Mouse (Mus musculus) limb, embryonic 13.5 days (tissue): Measurements from ENCODE around the gene BC053393. TPM values are rescaled to one million over a fixed set of nuclear protein-coding genes. Genes with fewer than 3 reads are reported as not detected.

Experiments
- ATAC-seq: fragments of 200-750 bp; cut with Nextera tagmentation; 2 replicates; pipeline ENCODE4 v1.8.0; 2017; ENCODE audit warnings: low read depth, moderate number of reproducible peaks, moderate TSS enrichment; ENCODE audit not compliant: low FRiP score
- H3K27ac ChIP-seq: fragments of 300-500 bp; sonication (generic); 2 replicates; pipeline ENCODE4 v1.5.1; 2015; ENCODE audit warnings: inconsistent platforms, mild to moderate bottlenecking, moderate library complexity
- H3K27me3 ChIP-seq: fragments of 300-500 bp; sonication (generic); 2 replicates; pipeline ENCODE4 v1.6.1; 2015; ENCODE audit warnings: mild to moderate bottlenecking, inconsistent platforms
- H3K36me3 ChIP-seq: fragments of 300-500 bp; sonication (generic); 2 replicates; pipeline ENCODE4 v1.6.1; 2015; ENCODE audit warnings: inconsistent platforms, mild to moderate bottlenecking, moderate library complexity
- H3K4me1 ChIP-seq: fragments of 300-500 bp; sonication (generic); 2 replicates; pipeline ENCODE4 v1.6.1; 2015; ENCODE audit warnings: inconsistent platforms
- H3K4me2 ChIP-seq: fragments of 300-500 bp; sonication (generic); replicated peaks from 2 replicates; pipeline ENCODE4 v1.6.1; 2015; ENCODE audit warnings: inconsistent platforms, mild to moderate bottlenecking, moderate library complexity
- H3K4me3 ChIP-seq: fragments of 300-500 bp; sonication (generic); 2 replicates; pipeline ENCODE4 v1.5.1; 2015; ENCODE audit warnings: moderate library complexity, mild to moderate bottlenecking, inconsistent platforms
- H3K9ac ChIP-seq: fragments of 300-500 bp; sonication (generic); 2 replicates; pipeline ENCODE4 v1.6.1; 2015; ENCODE audit warnings: mild to moderate bottlenecking, inconsistent platforms
- H3K9me3 ChIP-seq: fragments of 300-500 bp; sonication (generic); 2 replicates; pipeline ENCODE4 v1.6.1; 2016; ENCODE audit warnings: inconsistent platforms
- WGBS: fragments of 180-500 bp; shearing (Covaris S2); methylation state at CpG from one replicate; pipeline ENCODE4 v1.1.7; 2015; 5-methylcytosine and 5-hydroxymethylcytosine counted together
- polyA plus RNA-seq: library from polyadenylated mRNA; unstranded; fragments of >200 nt; fragmentation: Nextera tagmentation; extraction: Ambion mirVana; gene quantifications from 2 replicates; pipeline ENCODE4 v1.2.1, GENCODE M21; 2015

The BC053393 gene
- 0.09 TPM in 1 of 2 replicates, not detected in the other for polyA plus RNA-seq

DNA sequence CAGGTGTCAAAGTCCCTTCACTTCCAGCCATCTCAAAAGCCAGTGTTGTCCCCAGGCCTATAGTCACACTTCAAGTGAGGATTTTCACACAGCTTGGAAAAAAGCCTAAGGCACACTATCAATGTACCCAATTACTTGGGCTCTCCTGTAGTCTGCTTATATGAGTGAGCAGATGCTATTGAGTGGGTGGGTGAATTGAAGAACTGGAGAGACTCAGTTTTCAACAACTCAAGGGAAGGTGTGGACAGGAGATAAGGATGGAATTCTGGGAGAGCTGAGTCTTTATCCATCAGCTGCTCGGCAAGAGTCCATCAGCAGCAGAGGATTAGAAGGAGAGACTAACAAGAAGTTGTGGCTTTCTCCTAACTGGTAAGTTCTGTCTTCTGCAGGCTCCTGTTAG lies at the start of gene BC053393:
Gene BC053393, plus strand, starts transcription at position 210 of the 400 bp plus-strand sequence.
- Histone ChIP-seq H3K4me2 (no peak within 1 kb of the TSS), H3K36me3 (no peaks in the 10 kb centered on the region), H3K27me3 (no peaks in the 10 kb centered on the region), H3K4me3 (no peak within 1 kb of the TSS), H3K27ac (no peak within 1 kb of the TSS), H3K4me1 (no peaks in the 10 kb centered on the region), H3K9me3 (no peaks in the 10 kb centered on the region), H3K9ac (no peak within 1 kb of the TSS)
- WGBS, result 65% methylated on average over 1 of the region's 1 CpGs
- no peak for ATAC-seq

DNA sequence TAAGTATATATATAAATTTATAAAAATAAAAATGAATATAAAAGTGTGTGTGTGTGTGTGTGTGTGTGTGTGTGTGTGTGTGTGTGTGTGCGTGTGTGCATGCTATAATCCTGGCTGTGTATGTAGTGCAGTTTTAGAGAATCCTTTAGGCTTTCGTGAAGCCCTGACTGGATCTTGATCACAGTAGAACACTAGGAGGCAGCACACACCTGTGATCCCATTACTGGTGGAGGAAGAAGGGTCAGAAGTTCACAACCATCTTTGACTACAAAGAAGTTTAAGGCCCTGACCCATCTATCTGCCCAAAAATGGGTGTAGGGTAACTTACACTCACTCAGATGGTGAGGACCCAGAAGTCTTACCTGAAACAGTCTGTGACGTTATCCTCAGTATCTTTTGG lies 48.6 kb upstream of the BC053393 start:
- ATAC-seq, result no peak
- Histone ChIP-seq H3K9me3 (no peaks in the 10 kb centered on the region), H3K36me3 (no peaks in the 10 kb centered on the region), H3K9ac (no peak overlapping the region), H3K27ac (no peak overlapping the region), H3K4me3 (no peak overlapping the region), H3K4me2 (no peak overlapping the region), H3K27me3 (no peaks in the 10 kb centered on the region), H3K4me1 (no peaks in the 10 kb centered on the region)
- 69% methylated on average over 3 of the region's 3 CpGs for WGBS

DNA sequence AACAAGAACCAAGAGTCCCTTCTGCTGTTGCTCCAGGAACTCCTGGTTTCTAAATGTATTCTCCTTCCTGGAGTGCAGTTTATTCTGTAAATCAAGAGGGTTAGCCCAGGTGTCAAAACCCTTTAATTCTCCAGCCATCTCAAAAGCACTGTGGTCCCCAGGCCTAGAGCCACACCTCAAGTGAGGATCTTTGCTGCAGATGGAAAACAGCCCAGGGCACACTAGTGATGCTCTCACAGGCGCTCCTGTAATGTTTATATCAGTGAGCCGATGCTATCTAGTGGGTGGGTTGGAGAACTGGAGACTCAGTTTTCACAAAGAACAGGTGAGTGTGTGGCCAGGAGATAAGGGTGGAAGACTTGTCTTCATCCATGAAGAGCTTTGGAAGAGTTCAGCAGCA lies 47.4 kb upstream of the BC053393 start, which contains the start of gene Gm12169:
Gene Gm12169, plus strand, starts transcription at position 301 of the 400 bp plus-strand sequence.
- H3K4me2 ChIP-seq, result no peak within 1 kb of the TSS
- no peaks in the 10 kb centered on the region for H3K36me3 ChIP-seq
- no peaks in the 10 kb centered on the region for H3K9me3 ChIP-seq
- no peak within 1 kb of the TSS for H3K4me3 ChIP-seq
- no peaks in the 10 kb centered on the region for H3K27me3 ChIP-seq
- H3K9ac ChIP-seq, result no peak within 1 kb of the TSS
- H3K4me1 ChIP-seq, result no peaks in the 10 kb centered on the region
- ATAC-seq, result no peak
- no peak within 1 kb of the TSS for H3K27ac ChIP-seq
- 86% methylated on average over 2 of the region's 2 CpGs for WGBS

DNA sequence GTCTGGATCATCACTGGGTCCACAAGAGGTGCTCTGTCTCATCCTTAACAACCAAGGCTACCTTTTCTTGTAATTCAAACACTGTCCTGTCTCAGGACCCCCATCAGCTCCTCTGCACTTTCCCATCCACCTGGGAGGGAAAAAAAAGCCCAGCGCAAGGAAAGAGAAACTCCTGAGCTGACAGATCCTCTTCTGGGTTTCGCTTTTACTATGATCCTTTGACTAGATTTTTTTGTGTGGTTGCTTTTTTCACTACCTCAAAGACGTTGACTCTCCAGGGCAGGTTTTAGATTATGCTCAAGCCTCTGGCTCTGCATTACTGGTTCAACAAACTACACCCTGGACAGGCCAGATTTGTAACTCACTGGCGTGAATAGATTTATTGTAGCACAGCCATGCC lies 41.2 kb upstream of the BC053393 start:
- 62% methylated on average over 4 of the region's 4 CpGs for whole genome bisulfite sequencing
- no peaks in the 10 kb centered on the region for H3K36me3 ChIP-seq
- H3K9ac ChIP-seq, result no peak overlapping the region
- no peak overlapping the region; the same call in 1 of the 2 replicates for H3K27ac ChIP-seq
- H3K4me2 ChIP-seq, result no peak overlapping the region
- no peak for ATAC-seq
- H3K9me3 ChIP-seq, result no peaks in the 10 kb centered on the region
- H3K4me3 ChIP-seq, result no peak overlapping the region
- no peaks in the 10 kb centered on the region for H3K27me3 ChIP-seq
- H3K4me1 ChIP-seq, result no peaks in the 10 kb centered on the region

DNA sequence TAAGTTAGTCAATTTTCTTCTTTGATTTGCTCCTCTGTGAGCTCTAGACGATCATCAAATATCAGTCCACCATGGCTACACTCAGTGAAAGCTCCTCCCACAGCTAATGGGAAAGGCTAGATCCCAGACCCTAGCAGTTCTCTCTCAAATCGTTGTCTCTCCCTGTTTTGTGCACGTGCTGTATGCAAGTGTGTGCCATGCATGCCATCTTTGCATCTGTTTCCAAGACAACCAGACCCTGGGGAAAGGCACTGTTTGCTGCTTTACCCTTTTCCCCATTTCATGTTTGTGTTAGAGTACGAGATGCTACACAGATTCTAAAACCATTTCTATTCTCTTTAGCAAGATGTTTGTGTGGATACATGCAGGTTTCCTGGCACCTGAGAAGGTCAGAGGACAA lies 34.4 kb upstream of the BC053393 start:
- no peak overlapping the region for H3K4me2 ChIP-seq
- H3K9ac ChIP-seq, result no peak overlapping the region
- no peak overlapping the region for H3K4me3 ChIP-seq
- no peaks in the 10 kb centered on the region for H3K4me1 ChIP-seq
- H3K27ac ChIP-seq, result no peak overlapping the region
- WGBS, result 75% methylated on average over 4 of the region's 4 CpGs
- no peaks in the 10 kb centered on the region for H3K36me3 ChIP-seq
- no peak for ATAC-seq
- H3K27me3 ChIP-seq, result no peaks in the 10 kb centered on the region
- no peaks in the 10 kb centered on the region for H3K9me3 ChIP-seq

DNA sequence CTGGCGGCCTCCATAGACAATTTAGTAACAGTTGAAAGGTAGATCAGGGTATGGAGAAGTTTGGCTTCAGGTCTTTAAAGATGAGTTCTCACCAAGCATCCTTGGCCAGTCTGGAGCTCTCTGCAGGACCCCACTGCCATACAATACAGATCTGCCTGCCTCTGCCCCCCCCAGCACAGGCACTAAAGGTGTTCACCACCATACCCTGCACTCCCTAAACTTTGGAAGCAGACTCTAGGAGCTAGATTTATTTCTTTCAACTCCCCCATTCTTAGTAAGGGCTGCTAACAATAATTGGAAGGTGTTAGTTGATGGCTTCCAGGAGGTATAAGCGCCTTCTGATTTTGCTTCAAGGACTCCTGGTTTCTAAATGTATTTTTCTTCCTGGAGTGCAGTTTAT lies 27.8 kb upstream of the BC053393 start:
- H3K27me3 ChIP-seq, result no peaks in the 10 kb centered on the region
- WGBS, result 71% methylated on average over 2 of the region's 2 CpGs
- no peak overlapping the region for H3K4me3 ChIP-seq
- H3K36me3 ChIP-seq, result no peaks in the 10 kb centered on the region
- no peaks in the 10 kb centered on the region for H3K4me1 ChIP-seq
- H3K9me3 ChIP-seq, result no peaks in the 10 kb centered on the region
- H3K27ac ChIP-seq, result no peak overlapping the region
- no peak for ATAC-seq
- H3K9ac ChIP-seq, result no peak overlapping the region
- H3K4me2 ChIP-seq, result no peak overlapping the region

DNA sequence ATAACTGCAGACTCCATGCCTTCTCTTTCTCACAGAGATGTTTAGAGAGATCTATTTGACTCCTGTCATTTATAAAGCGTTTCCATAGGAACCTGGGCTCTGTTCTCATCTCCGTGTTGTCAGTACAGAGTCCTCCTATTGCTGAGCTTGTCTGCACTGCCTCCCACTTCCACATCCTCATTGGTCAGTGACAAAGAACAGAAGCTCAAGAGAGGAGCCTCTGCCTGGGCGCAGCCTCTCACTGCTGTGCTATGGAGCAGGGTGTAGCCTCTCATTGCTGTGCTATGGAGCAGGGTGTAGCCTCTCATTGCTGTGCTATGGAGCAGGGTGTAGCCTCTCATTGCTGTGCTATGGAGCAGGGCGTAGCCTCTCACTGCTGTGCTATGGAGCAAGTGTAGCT lies 21.6 kb upstream of the BC053393 start:
- H3K9me3 ChIP-seq, result no peaks in the 10 kb centered on the region
- no peak overlapping the region for H3K9ac ChIP-seq
- no peaks in the 10 kb centered on the region for H3K36me3 ChIP-seq
- H3K27ac ChIP-seq, result no peak overlapping the region
- H3K4me3 ChIP-seq, result no peak overlapping the region
- H3K4me1 ChIP-seq, result no peaks in the 10 kb centered on the region
- ATAC-seq, result no peak
- H3K27me3 ChIP-seq, result no peaks in the 10 kb centered on the region
- no peak overlapping the region for H3K4me2 ChIP-seq
- 85% methylated on average over 4 of the region's 4 CpGs for WGBS

DNA sequence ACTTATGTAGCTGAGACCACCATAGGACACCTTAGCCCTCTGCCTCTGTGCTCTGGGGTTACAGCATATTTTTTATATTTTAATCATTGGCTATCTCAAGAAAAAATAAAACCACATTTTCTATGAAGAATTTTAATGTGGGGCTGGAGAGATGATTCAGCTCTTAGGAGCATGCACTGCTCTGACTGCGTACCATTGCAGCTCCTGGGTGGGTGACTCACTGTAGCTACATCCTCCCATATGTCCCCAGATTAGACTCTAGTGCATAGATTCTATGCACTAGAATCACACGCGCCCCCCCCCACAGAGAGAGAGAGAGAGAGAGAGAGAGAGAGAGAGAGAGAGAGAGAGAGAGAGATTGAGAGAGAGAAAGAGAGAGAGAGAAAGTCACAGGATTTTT lies 18.6 kb upstream of the BC053393 start:
- H3K4me3 ChIP-seq, result no peak overlapping the region
- H3K27me3 ChIP-seq, result no peaks in the 10 kb centered on the region
- H3K9ac ChIP-seq, result no peak overlapping the region
- ATAC-seq, result no peak
- no peaks in the 10 kb centered on the region for H3K36me3 ChIP-seq
- no peaks in the 10 kb centered on the region for H3K9me3 ChIP-seq
- H3K4me2 ChIP-seq, result no peak overlapping the region
- no peak overlapping the region for H3K27ac ChIP-seq
- H3K4me1 ChIP-seq, result no peaks in the 10 kb centered on the region
- 95% methylated on average over 3 of the region's 3 CpGs for WGBS

DNA sequence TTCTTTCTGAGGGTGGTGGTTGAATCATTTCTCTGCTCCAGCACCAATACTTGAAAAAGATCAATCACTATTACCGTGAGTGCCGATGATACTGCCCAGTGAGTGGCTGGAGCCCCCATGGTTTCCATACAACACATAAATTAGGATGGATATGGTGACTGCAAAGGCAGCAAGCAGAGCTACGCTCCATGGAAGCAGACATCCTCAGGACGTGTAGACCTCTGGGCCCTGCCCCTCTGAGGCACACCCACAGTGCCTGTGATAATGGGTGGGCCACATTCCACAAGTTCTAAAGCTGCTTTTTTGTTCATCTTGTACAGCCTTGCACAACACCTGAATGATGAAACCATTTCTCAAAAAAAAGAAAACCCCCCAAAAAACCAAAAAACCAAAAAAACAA lies 10.2 kb upstream of the BC053393 start:
- no peaks in the 10 kb centered on the region for H3K4me1 ChIP-seq
- 74% methylated on average over 4 of the region's 4 CpGs for WGBS
- H3K27ac ChIP-seq, result no peak overlapping the region
- ATAC-seq, result no peak
- H3K36me3 ChIP-seq, result no peaks in the 10 kb centered on the region
- H3K9me3 ChIP-seq, result no peaks in the 10 kb centered on the region
- no peak overlapping the region for H3K9ac ChIP-seq
- no peak overlapping the region for H3K4me2 ChIP-seq
- H3K4me3 ChIP-seq, result no peak overlapping the region
- no peaks in the 10 kb centered on the region for H3K27me3 ChIP-seq

DNA sequence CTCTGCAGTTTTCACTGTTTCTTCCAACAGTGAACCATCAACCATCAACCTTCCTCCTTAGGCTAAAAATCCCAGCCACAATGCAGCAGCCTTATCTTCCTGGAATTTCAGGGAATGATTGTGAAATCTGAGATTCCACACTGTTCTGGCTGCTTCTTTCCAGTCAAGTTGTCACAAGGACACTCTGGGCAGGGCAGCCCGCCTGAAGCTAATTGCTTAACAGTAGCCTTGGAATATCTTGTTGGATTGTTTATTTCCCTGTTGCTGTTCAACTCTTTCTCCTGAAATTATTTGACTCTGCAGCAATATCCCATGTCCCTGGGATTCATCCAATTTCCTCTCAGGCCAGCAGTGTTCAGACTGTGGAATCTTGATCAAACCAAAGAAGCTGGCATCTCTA lies 6.7 kb upstream of the BC053393 start:
- no peak overlapping the region for H3K4me3 ChIP-seq
- no peaks in the 10 kb centered on the region for H3K27me3 ChIP-seq
- no peaks in the 10 kb centered on the region for H3K9me3 ChIP-seq
- WGBS, result 72% methylated on average over 1 of the region's 1 CpGs
- no peak overlapping the region for H3K9ac ChIP-seq
- H3K4me2 ChIP-seq, result no peak overlapping the region
- ATAC-seq, result no peak
- no peaks in the 10 kb centered on the region for H3K4me1 ChIP-seq
- H3K36me3 ChIP-seq, result no peaks in the 10 kb centered on the region
- no peak overlapping the region for H3K27ac ChIP-seq

DNA sequence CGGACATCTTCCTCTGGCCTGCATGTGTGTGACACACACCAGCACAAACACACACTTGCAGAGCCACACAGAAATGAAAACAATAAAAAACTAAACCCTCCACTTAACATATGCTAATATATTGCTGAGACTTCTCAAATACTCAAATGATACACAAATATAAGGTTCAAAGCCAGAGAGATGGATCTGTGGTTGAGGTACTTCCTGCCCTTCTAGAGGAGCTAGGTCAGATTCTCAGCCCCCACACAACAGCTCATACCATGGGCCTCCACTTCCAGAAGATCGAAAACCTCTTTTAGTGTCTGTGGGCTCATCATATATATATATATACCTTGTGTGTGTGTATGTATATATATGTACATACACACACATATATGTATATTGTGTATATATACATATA lies 5.4 kb upstream of the BC053393 start:
- no peak overlapping the region for H3K27ac ChIP-seq
- no peaks in the 10 kb centered on the region for H3K9me3 ChIP-seq
- no peaks in the 10 kb centered on the region for H3K36me3 ChIP-seq
- H3K4me1 ChIP-seq, result no peaks in the 10 kb centered on the region
- 92% methylated on average over 2 of the region's 2 CpGs for WGBS
- H3K9ac ChIP-seq, result no peak overlapping the region
- ATAC-seq, result no peak
- H3K4me3 ChIP-seq, result no peak overlapping the region
- no peaks in the 10 kb centered on the region for H3K27me3 ChIP-seq
- H3K4me2 ChIP-seq, result no peak overlapping the region

DNA sequence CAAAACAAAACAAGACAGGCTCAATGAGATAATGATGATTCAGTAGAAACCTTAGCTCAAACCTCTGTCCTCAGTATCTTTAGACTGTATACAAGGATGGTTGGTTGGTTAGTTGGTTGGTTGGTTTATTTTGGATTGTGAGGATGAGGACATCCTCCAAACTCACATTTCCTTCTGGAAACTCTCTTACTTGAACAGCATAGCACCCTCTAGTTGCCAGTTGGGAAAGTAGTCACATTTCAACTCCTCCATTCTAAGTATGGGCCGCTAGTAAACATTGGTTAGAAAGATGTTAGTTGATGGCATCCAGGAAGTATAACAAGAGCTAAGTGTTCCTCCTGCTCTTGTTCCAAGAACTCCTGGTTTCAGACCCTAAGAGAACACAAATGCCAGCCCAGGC lies 2.2 kb upstream of the BC053393 start:
- Histone ChIP-seq H3K4me3 (no peak overlapping the region), H3K9me3 (no peaks in the 10 kb centered on the region), H3K36me3 (no peaks in the 10 kb centered on the region), H3K27ac (no peak overlapping the region), H3K27me3 (no peaks in the 10 kb centered on the region), H3K4me1 (no peaks in the 10 kb centered on the region), H3K4me2 (no peak overlapping the region), H3K9ac (no peak overlapping the region)
- WGBS, result 63% methylated on average over 1 of the region's 1 CpGs
- no peak for ATAC-seq

DNA sequence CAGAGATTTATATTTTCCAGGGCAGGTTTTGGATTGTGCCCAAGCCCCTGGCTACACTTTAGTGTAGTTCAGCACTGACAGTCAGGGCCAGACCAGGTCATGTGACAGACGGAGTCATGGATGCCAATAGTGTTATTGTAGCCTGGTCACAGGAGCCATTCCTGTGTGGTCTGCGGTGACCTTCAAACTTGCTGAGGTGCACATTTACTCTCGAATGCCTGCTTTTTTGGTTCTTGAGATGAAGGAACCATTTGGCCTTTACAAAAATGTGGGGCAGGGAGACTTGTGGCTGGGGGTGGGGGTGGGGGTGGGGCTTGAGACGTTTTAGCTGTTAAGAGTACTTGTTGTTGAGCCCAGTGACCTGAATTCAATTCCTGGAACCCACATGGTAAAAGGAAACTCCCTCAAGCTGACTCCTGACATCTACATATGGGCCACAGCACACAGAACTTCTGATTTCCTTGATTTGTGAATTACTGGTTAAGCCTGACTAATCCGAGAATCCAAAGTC lies 7.5 kb downstream of the BC053393 start:
- 47% methylated on average over 5 of the region's 5 CpGs for WGBS
- ATAC-seq, result peak; percentile 86; the same call in 1 of the 2 replicates

More for the DNA sequence above, 7.5 kb downstream of the BC053393 start:
- H3K9ac ChIP-seq, result no peak overlapping the region; the same call in 1 of the 2 replicates
- peak overlapping the region; percentile 61; the same call in 1 of the 2 replicates for H3K27ac ChIP-seq
- H3K36me3 ChIP-seq, result no peaks in the 10 kb centered on the region
- H3K27me3 ChIP-seq, result no peaks in the 10 kb centered on the region
- no peak overlapping the region for H3K4me2 ChIP-seq
- H3K4me3 ChIP-seq, result no peak overlapping the region
- no peaks in the 10 kb centered on the region for H3K9me3 ChIP-seq
- H3K4me1 ChIP-seq, result no peaks in the 10 kb centered on the region
